Mouse (Mus musculus): ENCODE data around the gene Atat1.

- TF ChIP-seq MAX (IDR thresholded peaks at IDR 0.05; ENCODE audit: low read length) (no peak), CTCF (conservative IDR thresholded peaks at IDR 0.05 in 1 of 2, IDR thresholded peaks at IDR 0.05 in 1 of 2; ENCODE audit: low read depth in 2 of 2, low read length in 2 of 2) (no peak)
Observed at GRCm38 (mm10) chr17:35917143-35917462, 7.2 kb upstream of the Atat1 start.

All from CH12.LX (cell line).